Mouse (Mus musculus) E14TG2a.4 (cell line): ENCODE measurements around the gene Phkg2.

Experiments used
- CTCF ChIP-seq: conservative IDR thresholded peaks from 2 replicates; pipeline ENCODE4 v1.5.1; 2014; ENCODE audit warnings: low read length
- NANOG ChIP-seq: IDR thresholded peaks from 2 replicates; pipeline ENCODE4 v1.6.1; 2014; ENCODE audit warnings: borderline replicate concordance, low read length, mixed read lengths

DNA sequence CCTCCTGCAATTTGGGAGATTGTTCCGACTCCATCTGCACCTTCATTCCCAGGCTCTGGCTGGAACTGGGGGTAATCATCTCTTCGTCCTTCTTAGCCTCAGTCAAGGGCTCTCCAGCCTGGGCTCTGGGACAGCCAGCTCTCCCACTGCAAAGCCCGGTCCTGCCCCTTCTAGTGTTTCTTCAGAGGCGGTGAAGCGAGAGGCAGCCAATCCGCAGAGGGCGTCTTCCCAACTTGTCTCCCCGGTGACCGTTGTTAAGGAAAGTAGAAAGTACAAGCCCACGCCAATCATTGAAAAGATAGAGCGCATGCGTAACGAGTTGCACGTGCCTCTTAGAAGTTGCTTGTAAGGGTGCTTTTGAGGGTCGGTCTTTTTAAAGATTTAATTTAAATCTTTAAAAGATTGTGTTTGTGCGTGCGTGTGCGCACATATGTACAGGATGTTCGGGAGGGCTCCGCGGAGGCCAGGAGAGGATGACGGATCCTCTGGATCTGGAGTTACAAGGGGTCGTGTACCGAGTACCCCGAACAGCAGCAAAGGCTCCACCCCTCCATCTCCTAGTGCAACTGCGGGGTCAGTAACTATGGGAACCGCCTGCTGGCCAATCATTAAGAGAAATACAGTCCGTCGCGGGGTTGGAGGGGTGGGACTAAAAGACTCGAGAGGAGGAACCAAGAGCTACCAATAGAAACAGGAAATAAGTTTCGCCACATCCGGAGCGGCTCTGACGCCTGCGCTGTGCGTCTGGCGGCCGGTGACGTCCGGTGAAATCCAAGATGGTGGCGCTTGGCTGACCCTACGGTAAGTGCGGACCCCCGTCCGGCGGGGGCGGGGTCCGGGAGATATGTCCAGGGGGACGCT is 15.1 kb downstream of the Phkg2 start, which contains the start of the genes Ccdc189 and Rnf40:
- TF ChIP-seq CTCF (no peak), NANOG (no peak)
